Mouse (Mus musculus): Measurements from ENCODE around the gene Alkbh1. TPM values are rescaled to one million over a fixed set of nuclear protein-coding genes. Genes with fewer than 3 reads are reported as not detected.

Gene Alkbh1
- polyA plus RNA-seq, 1 experiment from 2014 or later, result 41.5 TPM

DNA sequence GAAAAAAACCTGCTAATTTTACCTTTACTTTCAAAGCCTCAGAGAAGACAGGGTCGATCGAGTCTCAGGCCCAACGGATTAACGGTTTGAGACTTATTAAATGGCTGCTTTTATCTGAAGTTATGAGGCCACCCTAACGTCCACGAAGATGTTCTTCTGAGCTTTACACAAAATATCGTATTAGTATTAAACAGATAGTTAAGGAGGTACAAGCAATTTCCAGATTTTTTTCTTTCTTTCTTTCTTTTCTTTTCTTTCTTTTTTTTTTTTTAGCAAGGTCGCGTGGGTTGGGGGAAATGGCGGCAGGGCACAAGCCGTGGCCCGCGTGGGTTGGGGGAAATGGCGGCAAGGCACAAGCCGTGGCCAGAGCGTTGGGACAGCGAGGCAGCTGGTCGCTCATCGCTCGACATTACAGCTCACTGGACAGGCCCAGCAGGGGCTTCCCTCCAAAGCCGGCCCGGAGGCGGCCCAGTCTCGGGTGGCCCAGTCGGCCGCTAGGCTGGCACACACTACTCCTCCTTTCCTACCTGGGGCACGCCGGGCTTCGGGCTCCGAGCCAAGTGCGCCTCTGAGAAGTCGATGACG lies 610 bp downstream of the Alkbh1 start:
- peaks cover 39% of the 10 kb centered on the region for H3K36me3 ChIP-seq
- peak overlapping the region; percentile 73 for H3K9ac ChIP-seq (replicated peaks)
- H3K4me1 ChIP-seq, result peaks cover 28% of the 10 kb centered on the region
- H3K4me3 ChIP-seq (replicated peaks), result peak overlapping the region; percentile 73
- peak; percentile 87 for ATAC-seq (ENCODE audit: low FRiP score)
- peak overlapping the region; percentile 85 for H3K27ac ChIP-seq (replicated peaks)
- H3K27me3 ChIP-seq (replicated peaks), result no peaks in the 10 kb centered on the region
- peak overlapping the region; percentile 73 for H3K4me2 ChIP-seq
- WGBS, result under 1% methylated on average over 33 of the region's 33 CpGs
- H3K9me3 ChIP-seq (replicated peaks), result no peaks in the 10 kb centered on the region

GRCm38 (mm10) chr12:87442177-87443114 lies 1.4 kb downstream of the Alkbh1 start:
- WGBS, result 29% methylated on average over 12 of the region's 12 CpGs
- Histone ChIP-seq H3K9me3 (replicated peaks) (no peaks in the 10 kb centered on the region), H3K27ac (replicated peaks) (0 out of 2 replicates have a peak overlapping the region, but pooled peaks have one; percentile 48)

GRCm38 (mm10) chr12:87428885-87429284 lies 14.9 kb downstream of the Alkbh1 start:
- no peak overlapping the region for H3K4me2 ChIP-seq
- no peak for ATAC-seq (ENCODE audit: low FRiP score)
- no peaks in the 10 kb centered on the region for H3K27me3 ChIP-seq (replicated peaks)
- peaks cover 5% of the 10 kb centered on the region; the same call in 1 of the 2 replicates for H3K4me1 ChIP-seq
- no peak overlapping the region for H3K9ac ChIP-seq (replicated peaks)
- H3K27ac ChIP-seq (replicated peaks), result no peak overlapping the region
- peaks cover 77% of the 10 kb centered on the region for H3K36me3 ChIP-seq
- 88% methylated on average over 8 of the region's 8 CpGs for WGBS
- no peak overlapping the region for H3K4me3 ChIP-seq (replicated peaks)
- H3K9me3 ChIP-seq (replicated peaks), result no peaks in the 10 kb centered on the region

More at GRCm38 (mm10) chr12:87442177-87443114, 1.4 kb downstream of the Alkbh1 start:
- Histone ChIP-seq H3K27me3 (replicated peaks) (no peaks in the 10 kb centered on the region), H3K4me1 (peaks cover 28% of the 10 kb centered on the region), H3K9ac (replicated peaks) (peak overlapping the region; percentile 73), H3K36me3 (peaks cover 40% of the 10 kb centered on the region), H3K4me3 (replicated peaks) (peak overlapping the region; percentile 73), H3K4me2 (peak overlapping the region; percentile 73)
- no peak for ATAC-seq (ENCODE audit: low FRiP score)

DNA sequence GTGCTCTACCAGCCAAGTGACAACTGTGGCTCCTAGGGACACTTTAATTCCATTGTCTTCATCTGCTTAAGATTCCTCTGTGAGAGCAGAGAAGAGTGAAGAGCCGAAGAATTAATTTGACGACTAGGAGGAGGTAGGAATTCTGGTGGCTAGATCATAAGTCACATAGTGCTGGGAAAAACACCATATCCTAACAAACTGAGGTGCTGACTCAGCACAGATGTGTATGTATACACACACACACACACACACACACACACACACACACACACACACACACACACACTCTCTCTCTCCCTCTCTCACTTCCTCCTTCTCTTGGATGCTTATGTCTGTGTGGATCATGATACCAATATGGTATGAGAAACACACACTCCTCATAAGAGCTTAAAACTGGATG lies 15.5 kb downstream of the Alkbh1 start:
- H3K9ac ChIP-seq (replicated peaks), result no peak overlapping the region
- no peak overlapping the region for H3K4me3 ChIP-seq (replicated peaks)
- H3K27me3 ChIP-seq (replicated peaks), result no peaks in the 10 kb centered on the region
- H3K9me3 ChIP-seq (replicated peaks), result no peaks in the 10 kb centered on the region
- no peak overlapping the region for H3K27ac ChIP-seq (replicated peaks)
- peaks cover 73% of the 10 kb centered on the region for H3K36me3 ChIP-seq
- peaks cover 5% of the 10 kb centered on the region; the same call in 1 of the 2 replicates for H3K4me1 ChIP-seq
- ATAC-seq (ENCODE audit: low FRiP score), result no peak
- no peak overlapping the region for H3K4me2 ChIP-seq
- WGBS, result 76% methylated on average over 2 of the region's 2 CpGs

GRCm38 (mm10) chr12:87426354-87427031 lies 17.3 kb downstream of the Alkbh1 start:
- Histone ChIP-seq H3K4me3 (replicated peaks) (no peak overlapping the region), H3K36me3 (peaks cover 60% of the 10 kb centered on the region), H3K9ac (replicated peaks) (no peak overlapping the region), H3K4me1 (peaks cover 5% of the 10 kb centered on the region; the same call in 1 of the 2 replicates), H3K9me3 (replicated peaks) (no peaks in the 10 kb centered on the region), H3K4me2 (no peak overlapping the region), H3K27ac (replicated peaks) (no peak overlapping the region), H3K27me3 (replicated peaks) (no peaks in the 10 kb centered on the region)
- WGBS, result 95% methylated on average over 5 of the region's 5 CpGs
- ATAC-seq (ENCODE audit: low FRiP score), result no peak

GRCm38 (mm10) chr12:87424516-87424915 lies 19.3 kb downstream of the Alkbh1 start:
- Histone ChIP-seq H3K27me3 (replicated peaks) (no peaks in the 10 kb centered on the region), H3K9me3 (replicated peaks) (no peaks in the 10 kb centered on the region), H3K4me2 (no peak overlapping the region), H3K4me1 (peaks cover 9% of the 10 kb centered on the region; the same call in 1 of the 2 replicates), H3K36me3 (peaks cover 41% of the 10 kb centered on the region), H3K27ac (replicated peaks) (no peak overlapping the region), H3K9ac (replicated peaks) (no peak overlapping the region), H3K4me3 (replicated peaks) (no peak overlapping the region)
- WGBS, result 35% methylated on average over 3 of the region's 3 CpGs
- ATAC-seq (ENCODE audit: low FRiP score), result no peak

DNA sequence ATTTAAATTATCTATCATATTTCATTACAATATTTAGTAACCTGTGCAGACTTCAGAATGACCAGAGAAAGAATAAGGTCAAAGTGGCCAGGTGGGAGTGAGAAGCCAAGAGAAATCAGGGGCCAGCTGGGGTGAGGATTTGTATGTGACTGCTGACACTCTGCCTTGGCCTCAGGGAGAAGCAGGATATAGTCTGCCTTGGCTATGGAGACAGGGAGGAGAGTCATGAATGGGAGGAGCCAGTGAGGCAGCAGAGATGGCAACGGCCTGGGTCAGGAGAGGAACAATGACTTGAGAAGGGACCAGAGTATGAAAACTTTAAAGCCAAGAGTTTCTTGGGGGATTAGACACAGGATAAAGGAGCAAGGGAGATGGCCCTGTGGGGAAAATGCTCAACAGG lies 20.1 kb downstream of the Alkbh1 start:
- 37% methylated on average over 1 of the region's 1 CpGs for WGBS

GRCm38 (mm10) chr12:87421708-87422507 lies 21.9 kb downstream of the Alkbh1 start:
- Histone ChIP-seq H3K4me3 (replicated peaks) (no peak overlapping the region), H3K4me2 (no peak overlapping the region), H3K4me1 (peaks cover 18% of the 10 kb centered on the region), H3K27ac (replicated peaks) (no peak overlapping the region), H3K27me3 (replicated peaks) (no peaks in the 10 kb centered on the region), H3K9me3 (replicated peaks) (no peaks in the 10 kb centered on the region), H3K9ac (replicated peaks) (no peak overlapping the region), H3K36me3 (peaks cover 16% of the 10 kb centered on the region)
- no peak for ATAC-seq (ENCODE audit: low FRiP score)
- WGBS, result 54% methylated on average over 5 of the region's 5 CpGs

More for the DNA sequence above, 20.1 kb downstream of the Alkbh1 start:
- peaks cover 33% of the 10 kb centered on the region for H3K36me3 ChIP-seq
- no peak for ATAC-seq (ENCODE audit: low FRiP score)
- no peak overlapping the region for H3K9ac ChIP-seq (replicated peaks)
- H3K27ac ChIP-seq (replicated peaks), result no peak overlapping the region
- H3K27me3 ChIP-seq (replicated peaks), result no peaks in the 10 kb centered on the region
- no peaks in the 10 kb centered on the region for H3K9me3 ChIP-seq (replicated peaks)
- no peak overlapping the region for H3K4me3 ChIP-seq (replicated peaks)
- H3K4me2 ChIP-seq, result no peak overlapping the region
- H3K4me1 ChIP-seq, result peaks cover 17% of the 10 kb centered on the region

DNA sequence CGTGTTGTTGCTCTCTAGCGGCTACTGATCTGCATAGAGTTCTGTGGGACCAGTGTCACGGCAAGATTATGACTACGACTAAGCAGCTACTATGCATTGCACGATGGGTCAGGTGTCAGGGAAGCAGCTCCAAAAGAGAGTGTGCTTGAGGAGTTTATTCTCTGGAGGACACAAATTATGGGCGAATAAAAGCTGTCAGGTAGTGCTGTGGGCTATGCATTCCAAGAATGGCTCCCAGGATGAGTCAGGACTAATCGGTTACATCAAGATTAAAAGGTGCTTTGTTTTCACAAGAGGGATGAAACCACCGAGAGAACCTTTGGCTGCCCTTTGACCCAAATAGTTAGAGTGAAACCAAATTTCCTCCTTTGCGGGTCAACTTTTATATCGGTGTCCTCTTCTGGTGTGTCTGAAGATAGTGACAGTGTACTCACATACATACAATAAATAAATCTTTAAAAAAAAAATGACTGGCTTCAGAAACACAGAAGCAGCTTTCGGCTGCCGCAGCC lies 23.8 kb downstream of the Alkbh1 start:
- Histone ChIP-seq H3K4me1 (peaks cover 18% of the 10 kb centered on the region), H3K27ac (replicated peaks) (peak overlapping the region; percentile 83), H3K9me3 (replicated peaks) (no peaks in the 10 kb centered on the region), H3K4me2 (no peak overlapping the region), H3K9ac (replicated peaks) (no peak overlapping the region), H3K4me3 (replicated peaks) (no peak overlapping the region), H3K36me3 (peaks cover 5% of the 10 kb centered on the region), H3K27me3 (replicated peaks) (no peaks in the 10 kb centered on the region)
- WGBS, result 49% methylated on average over 12 of the region's 12 CpGs
- 0 out of 2 replicates have a peak, but pooled peaks have one; percentile 15 for ATAC-seq (ENCODE audit: low FRiP score)

DNA sequence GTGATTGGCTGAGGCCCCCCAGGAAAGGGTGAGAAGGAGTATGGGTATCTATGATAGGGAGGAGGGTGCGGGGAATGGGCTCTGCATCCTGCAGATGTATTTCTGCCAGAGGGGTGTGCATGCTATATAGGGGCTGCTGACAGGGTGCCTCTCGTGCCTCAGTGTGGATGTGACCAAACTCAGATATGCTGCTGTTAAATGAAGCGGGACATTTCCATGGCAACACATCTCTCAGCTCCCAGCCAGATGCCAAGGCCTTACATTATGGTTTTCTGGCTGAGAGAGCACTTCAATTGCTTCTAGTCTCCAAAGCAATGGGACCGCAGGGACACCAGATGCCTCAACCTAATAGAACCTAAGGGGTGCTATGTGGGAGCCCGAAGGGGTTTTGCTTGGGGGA lies 24.9 kb downstream of the Alkbh1 start:
- H3K27ac ChIP-seq (replicated peaks), result peak overlapping the region; percentile 83
- ATAC-seq (ENCODE audit: low FRiP score), result peak; percentile 89
- H3K4me3 ChIP-seq (replicated peaks), result no peak overlapping the region
- H3K9me3 ChIP-seq (replicated peaks), result no peaks in the 10 kb centered on the region
- H3K36me3 ChIP-seq, result peaks cover 5% of the 10 kb centered on the region
- H3K4me1 ChIP-seq, result peaks cover 13% of the 10 kb centered on the region
- peak overlapping the region; percentile 27 for H3K4me2 ChIP-seq
- H3K9ac ChIP-seq (replicated peaks), result no peak overlapping the region
- no peaks in the 10 kb centered on the region for H3K27me3 ChIP-seq (replicated peaks)
- WGBS, result 20% methylated on average over 5 of the region's 5 CpGs

- Histone ChIP-seq H3K27ac (replicated peaks) (no peak overlapping the region), H3K4me3 (replicated peaks) (no peak overlapping the region), H3K9me3 (replicated peaks) (no peaks in the 10 kb centered on the region), H3K9ac (replicated peaks) (no peak overlapping the region), H3K27me3 (replicated peaks) (no peaks in the 10 kb centered on the region), H3K36me3 (no peaks in the 10 kb centered on the region), H3K4me1 (peaks cover 13% of the 10 kb centered on the region), H3K4me2 (no peak overlapping the region)
- no peak for ATAC-seq (ENCODE audit: low FRiP score)
- WGBS, result 45% methylated on average over 7 of the region's 7 CpGs
These were observed 27.1 kb downstream of the Alkbh1 start for GRCm38 (mm10) chr12:87416690-87417089.
